Mouse (Mus musculus): ENCODE results near the gene Obsl1. TPM values are rescaled to one million over a fixed set of nuclear protein-coding genes. Genes with fewer than 3 reads are reported as not detected.

Gene Obsl1
- polyA plus RNA-seq, 1 experiment from 2014 or later = 22.6 TPM

DNA sequence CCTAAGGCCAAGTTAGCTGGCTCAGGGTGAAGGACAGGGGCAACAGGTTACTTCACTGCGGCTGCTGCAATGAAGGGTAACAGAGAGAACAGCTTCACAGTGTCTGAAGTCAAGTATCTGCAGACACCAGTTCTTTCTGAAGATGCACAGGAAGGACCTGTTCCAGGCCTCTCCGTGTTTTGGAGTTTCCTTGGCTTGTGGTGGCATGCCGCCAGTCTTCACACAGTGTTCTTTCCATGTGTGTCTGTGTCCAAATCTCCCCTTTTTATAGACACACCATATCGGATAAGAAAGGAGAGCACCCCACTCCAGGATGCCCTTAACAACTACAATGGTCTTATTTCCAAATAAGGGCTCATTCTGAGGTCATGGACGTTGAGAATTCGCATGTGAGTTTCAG lies 38.1 kb upstream of the Obsl1 start:
- Histone ChIP-seq H3K4me3 (replicated peaks; ENCODE audit: low read length) (no peak overlapping the region), H3K4me1 (replicated peaks; ENCODE audit: control insufficient read depth, insufficient read depth, low read length) (peaks cover 15% of the 10 kb centered on the region), H3K4me2 (replicated peaks) (no peak overlapping the region), H3K9me3 (ENCODE audit: control insufficient read depth, low read length) (no peaks in the 10 kb centered on the region), H3K36me3 (replicated peaks; ENCODE audit: control insufficient read depth, insufficient read depth) (peaks cover 7% of the 10 kb centered on the region; the same call in 1 of the 2 replicates), H3K9ac (no peak overlapping the region), H3K27me3 (ENCODE audit: control insufficient read depth, insufficient read depth, low read length) (no peaks in the 10 kb centered on the region), H3K27ac (no peak overlapping the region)
- no peak for ATAC-seq (ENCODE audit: low FRiP score)
- 96% methylated on average over 6 of the region's 6 CpGs for WGBS
- no peak for DNase-seq (ENCODE audit: low spot score)

DNA sequence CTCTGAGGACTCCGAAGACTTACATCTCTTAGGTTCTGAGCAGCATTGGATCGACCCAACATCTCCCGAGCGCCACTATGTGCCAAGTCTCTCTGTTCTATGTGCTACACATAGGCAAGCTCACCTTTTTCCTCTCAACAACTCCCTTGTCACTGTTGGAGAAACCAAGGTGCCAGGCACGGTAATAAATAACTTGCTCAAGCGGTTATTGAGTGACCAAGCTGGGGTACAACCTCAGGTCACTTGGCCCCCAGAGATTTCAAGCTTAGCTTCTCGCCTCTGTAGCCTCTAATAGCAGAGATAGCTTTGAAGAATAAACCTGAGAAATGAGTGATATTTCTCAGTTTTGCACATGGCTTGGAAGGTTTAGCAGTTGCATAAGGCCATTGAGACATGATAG lies 35.2 kb upstream of the Obsl1 start:
- Histone ChIP-seq H3K4me1 (replicated peaks; ENCODE audit: control insufficient read depth, insufficient read depth, low read length) (0 out of 2 replicates have a peak, but pooled peaks cover 6% of the 10 kb centered on the region), H3K4me3 (replicated peaks; ENCODE audit: low read length) (no peak overlapping the region), H3K9me3 (ENCODE audit: control insufficient read depth, low read length) (no peaks in the 10 kb centered on the region), H3K27ac (no peak overlapping the region), H3K27me3 (ENCODE audit: control insufficient read depth, insufficient read depth, low read length) (no peaks in the 10 kb centered on the region), H3K4me2 (replicated peaks) (no peak overlapping the region), H3K9ac (no peak overlapping the region), H3K36me3 (replicated peaks; ENCODE audit: control insufficient read depth, insufficient read depth) (peaks cover 5% of the 10 kb centered on the region; the same call in 1 of the 2 replicates)
- DNase-seq (ENCODE audit: low spot score) (no peak), ATAC-seq (ENCODE audit: low FRiP score) (no peak)
- WGBS = 95% methylated on average over 7 of the region's 7 CpGs

DNA sequence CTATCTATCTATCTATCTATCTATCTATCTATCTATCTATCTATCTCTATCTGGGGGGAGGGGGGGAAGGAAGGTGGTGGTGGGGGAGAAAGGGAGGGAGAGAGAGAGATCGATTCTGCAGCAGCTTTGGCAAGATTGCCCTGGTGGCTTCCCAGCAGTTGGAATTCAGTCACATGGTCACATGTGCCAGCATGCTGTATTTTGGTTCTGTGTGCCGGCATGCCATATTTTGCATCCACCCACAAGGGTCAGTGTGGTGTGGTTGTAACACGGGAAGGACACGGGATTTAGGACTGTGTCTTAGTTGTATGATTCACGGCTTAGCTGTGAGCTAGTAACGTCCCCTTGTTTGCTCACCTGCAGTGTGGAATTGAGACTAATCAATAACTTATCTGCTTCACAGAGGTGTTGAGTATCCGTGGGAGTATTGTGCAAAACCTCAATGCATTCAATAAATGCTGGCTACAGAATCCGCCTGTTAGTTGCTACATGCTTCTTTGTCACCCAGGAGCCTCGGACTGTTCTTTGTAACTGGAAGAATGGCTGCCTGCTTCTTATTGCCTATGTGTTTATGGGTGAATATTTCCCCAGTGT lies 32.4 kb upstream of the Obsl1 start:
- 83% methylated on average over 9 of the region's 9 CpGs for WGBS
- H3K36me3 ChIP-seq (replicated peaks; ENCODE audit: control insufficient read depth, insufficient read depth) = peaks cover 31% of the 10 kb centered on the region
- ATAC-seq (ENCODE audit: low FRiP score) = no peak
- H3K4me3 ChIP-seq (replicated peaks; ENCODE audit: low read length) = no peak overlapping the region
- H3K27ac ChIP-seq = no peak overlapping the region
- no peaks in the 10 kb centered on the region for H3K27me3 ChIP-seq (ENCODE audit: control insufficient read depth, insufficient read depth, low read length)
- H3K4me1 ChIP-seq (replicated peaks; ENCODE audit: control insufficient read depth, insufficient read depth, low read length) = no peaks in the 10 kb centered on the region
- H3K9me3 ChIP-seq (ENCODE audit: control insufficient read depth, low read length) = no peaks in the 10 kb centered on the region
- no peak for DNase-seq (ENCODE audit: low spot score)
- no peak overlapping the region for H3K9ac ChIP-seq
- H3K4me2 ChIP-seq (replicated peaks) = no peak overlapping the region

DNA sequence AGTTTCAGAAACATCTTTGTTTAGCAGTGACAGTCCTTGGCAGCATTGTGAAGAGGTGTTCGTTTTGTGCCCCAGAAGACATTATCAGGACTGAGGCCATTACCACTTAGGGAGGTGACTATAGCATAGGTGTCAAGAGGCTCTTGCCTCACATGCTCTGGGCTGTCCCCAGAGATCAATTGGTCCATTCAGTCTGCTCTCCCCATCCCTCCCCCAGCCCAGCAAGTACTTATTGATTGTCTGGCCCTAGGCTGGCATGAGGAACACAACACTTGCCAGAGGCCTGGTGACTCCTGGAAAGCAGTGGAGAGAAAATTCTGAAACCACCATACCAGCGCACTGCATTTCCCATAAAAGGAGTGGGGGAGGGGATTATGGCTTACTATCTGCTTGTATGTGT lies 31.3 kb upstream of the Obsl1 start:
- H3K27ac ChIP-seq = no peak overlapping the region
- H3K9ac ChIP-seq = no peak overlapping the region
- H3K9me3 ChIP-seq (ENCODE audit: control insufficient read depth, low read length) = no peaks in the 10 kb centered on the region
- H3K36me3 ChIP-seq (replicated peaks; ENCODE audit: control insufficient read depth, insufficient read depth) = peaks cover 39% of the 10 kb centered on the region
- no peak overlapping the region for H3K4me2 ChIP-seq (replicated peaks)
- ATAC-seq (ENCODE audit: low FRiP score) = no peak
- WGBS = 89% methylated on average over 2 of the region's 2 CpGs
- no peak for DNase-seq (ENCODE audit: low spot score)
- H3K4me3 ChIP-seq (replicated peaks; ENCODE audit: low read length) = no peak overlapping the region
- H3K4me1 ChIP-seq (replicated peaks; ENCODE audit: control insufficient read depth, insufficient read depth, low read length) = no peaks in the 10 kb centered on the region
- no peaks in the 10 kb centered on the region for H3K27me3 ChIP-seq (ENCODE audit: control insufficient read depth, insufficient read depth, low read length)

DNA sequence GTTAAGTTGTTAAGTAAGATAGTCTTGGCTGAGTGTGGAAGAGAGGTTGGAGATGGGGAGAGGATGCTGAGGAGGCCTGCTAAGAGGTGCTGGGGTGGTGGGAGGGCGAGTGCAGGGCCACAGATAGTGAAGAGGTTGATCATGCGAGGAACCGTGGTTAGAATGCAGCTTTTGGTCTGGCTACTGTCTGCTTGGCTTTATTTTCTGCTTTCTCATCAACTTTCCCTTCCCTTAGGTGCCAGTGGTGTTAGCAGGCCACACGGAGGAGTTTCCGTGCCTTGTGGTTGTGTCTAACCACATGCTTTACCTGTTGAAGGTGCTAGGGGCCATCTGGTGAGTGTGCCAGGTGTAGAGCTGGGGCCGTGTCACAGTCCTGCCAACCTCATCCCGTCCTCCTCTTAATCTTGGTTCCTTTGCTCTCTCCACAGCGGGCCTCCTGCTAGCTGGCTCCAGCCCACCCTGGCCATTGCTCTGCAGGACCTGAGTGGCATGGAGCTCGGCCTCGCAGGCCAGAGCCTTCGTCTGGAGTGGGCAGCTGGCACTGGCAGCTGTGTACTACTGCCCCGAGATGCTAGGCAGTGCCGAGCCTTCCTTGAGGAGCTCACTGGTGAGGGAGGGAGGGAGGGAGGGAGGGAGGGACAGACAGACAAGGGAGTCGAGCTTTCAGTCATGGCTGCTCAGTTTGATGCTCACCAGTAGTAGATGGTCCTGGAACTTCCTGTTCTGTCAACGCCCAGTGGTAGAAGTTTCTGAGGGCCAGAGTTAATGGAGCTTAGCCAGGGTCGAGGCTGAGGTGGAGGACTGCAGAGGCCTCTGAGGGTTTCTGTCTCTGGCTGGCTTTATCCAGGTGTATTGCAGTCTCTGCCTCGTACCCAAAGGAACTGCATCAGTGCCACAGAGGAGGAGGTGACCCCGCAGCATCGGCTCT lies 27.3 kb upstream of the Obsl1 start:
- no peaks in the 10 kb centered on the region for H3K4me1 ChIP-seq (replicated peaks; ENCODE audit: control insufficient read depth, insufficient read depth, low read length)

DNA sequence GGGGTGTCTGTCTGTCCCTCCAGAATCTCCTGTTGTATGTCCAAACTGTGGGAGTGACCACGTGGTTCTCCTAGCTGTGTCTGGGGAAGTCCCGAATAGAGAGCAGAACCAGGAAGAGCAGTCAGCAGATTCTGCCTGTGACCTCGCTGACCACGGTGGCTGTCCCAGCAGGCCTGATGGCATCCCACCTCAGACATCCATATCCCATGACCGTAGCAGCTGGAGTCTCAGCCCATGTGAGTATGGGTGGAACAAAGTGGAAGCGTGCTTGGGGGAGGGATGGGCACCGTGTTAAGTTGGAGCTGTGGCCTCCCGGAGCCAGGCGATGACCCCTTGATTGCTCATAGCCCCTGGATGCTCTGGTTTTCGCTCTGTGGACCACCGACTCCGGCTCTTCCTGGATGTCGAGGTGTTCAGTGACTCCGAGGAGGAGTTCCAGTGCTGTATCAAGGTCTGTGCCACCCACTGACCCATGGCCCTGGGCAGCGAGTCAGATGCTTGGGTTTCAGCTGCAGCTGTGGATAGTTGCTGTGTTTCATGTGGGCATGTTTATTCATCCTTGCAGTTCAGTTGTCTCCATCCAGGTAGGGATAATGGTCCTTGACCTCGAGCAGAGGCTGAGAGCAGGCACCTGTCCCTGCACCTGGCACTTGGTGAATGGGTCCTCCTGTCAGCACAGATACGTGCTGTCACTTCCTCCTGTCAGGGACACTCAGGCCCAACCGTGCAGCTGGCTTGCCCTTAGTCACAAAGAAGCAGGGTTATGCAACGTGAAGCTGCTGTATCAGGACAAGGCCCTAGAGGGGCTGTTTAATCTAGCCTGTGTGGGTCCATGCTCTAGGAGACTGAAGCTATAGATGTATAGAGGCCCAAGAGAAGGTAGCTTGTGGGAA lies 26.3 kb upstream of the Obsl1 start:
- no peak overlapping the region for H3K4me2 ChIP-seq (replicated peaks)
- H3K4me1 ChIP-seq (replicated peaks; ENCODE audit: control insufficient read depth, insufficient read depth, low read length) = no peaks in the 10 kb centered on the region
- DNase-seq (ENCODE audit: low spot score) (no peak), ATAC-seq (ENCODE audit: low FRiP score) (no peak)
- no peak overlapping the region for H3K27ac ChIP-seq
- H3K4me3 ChIP-seq (replicated peaks; ENCODE audit: low read length) = no peak overlapping the region
- H3K27me3 ChIP-seq (ENCODE audit: control insufficient read depth, insufficient read depth, low read length) = no peaks in the 10 kb centered on the region
- peaks cover 82% of the 10 kb centered on the region for H3K36me3 ChIP-seq (replicated peaks; ENCODE audit: control insufficient read depth, insufficient read depth)
- no peaks in the 10 kb centered on the region for H3K9me3 ChIP-seq (ENCODE audit: control insufficient read depth, low read length)
- H3K9ac ChIP-seq = no peak overlapping the region
- 93% methylated on average over 19 of the region's 19 CpGs for WGBS

More for the DNA sequence above, 27.3 kb upstream of the Obsl1 start:
- no peak overlapping the region for H3K4me2 ChIP-seq (replicated peaks)
- 92% methylated on average over 19 of the region's 19 CpGs for whole genome bisulfite sequencing
- H3K9me3 ChIP-seq (ENCODE audit: control insufficient read depth, low read length) = no peaks in the 10 kb centered on the region
- peaks cover 72% of the 10 kb centered on the region for H3K36me3 ChIP-seq (replicated peaks; ENCODE audit: control insufficient read depth, insufficient read depth)
- no peak overlapping the region for H3K4me3 ChIP-seq (replicated peaks; ENCODE audit: low read length)
- no peak for ATAC-seq (ENCODE audit: low FRiP score)
- no peak for DNase-seq (ENCODE audit: low spot score)
- no peak overlapping the region for H3K27ac ChIP-seq
- H3K9ac ChIP-seq = no peak overlapping the region
- H3K27me3 ChIP-seq (ENCODE audit: control insufficient read depth, insufficient read depth, low read length) = no peaks in the 10 kb centered on the region

DNA sequence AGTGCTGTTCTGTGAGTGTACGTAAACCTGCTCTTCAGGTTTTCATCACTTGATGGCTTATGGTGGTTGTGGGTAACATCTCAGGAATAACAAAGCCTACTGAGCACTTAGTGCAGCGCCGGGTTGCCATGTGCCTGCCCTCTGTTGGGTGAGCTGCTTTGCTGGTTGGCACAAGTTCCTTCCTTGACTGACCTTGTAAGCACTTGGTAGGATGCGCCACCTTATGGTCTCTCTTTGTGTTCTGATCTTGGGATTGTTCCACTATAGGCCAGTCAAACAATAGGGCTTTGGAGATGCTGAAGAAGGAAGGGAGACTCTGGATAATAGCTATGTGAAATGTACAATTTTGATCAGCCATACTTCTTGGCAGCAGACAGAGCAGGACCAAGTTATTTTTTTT lies 24.3 kb upstream of the Obsl1 start:
- no peak overlapping the region for H3K4me3 ChIP-seq (replicated peaks; ENCODE audit: low read length)
- H3K9me3 ChIP-seq (ENCODE audit: control insufficient read depth, low read length) = no peaks in the 10 kb centered on the region
- H3K36me3 ChIP-seq (replicated peaks; ENCODE audit: control insufficient read depth, insufficient read depth) = peaks cover 87% of the 10 kb centered on the region
- H3K4me1 ChIP-seq (replicated peaks; ENCODE audit: control insufficient read depth, insufficient read depth, low read length) = no peaks in the 10 kb centered on the region
- DNase-seq (ENCODE audit: low spot score) (no peak), ATAC-seq (ENCODE audit: low FRiP score) (no peak)
- H3K27me3 ChIP-seq (ENCODE audit: control insufficient read depth, insufficient read depth, low read length) = no peaks in the 10 kb centered on the region
- no peak overlapping the region for H3K4me2 ChIP-seq (replicated peaks)
- H3K27ac ChIP-seq = no peak overlapping the region
- WGBS = 78% methylated on average over 4 of the region's 4 CpGs
- no peak overlapping the region for H3K9ac ChIP-seq

DNA sequence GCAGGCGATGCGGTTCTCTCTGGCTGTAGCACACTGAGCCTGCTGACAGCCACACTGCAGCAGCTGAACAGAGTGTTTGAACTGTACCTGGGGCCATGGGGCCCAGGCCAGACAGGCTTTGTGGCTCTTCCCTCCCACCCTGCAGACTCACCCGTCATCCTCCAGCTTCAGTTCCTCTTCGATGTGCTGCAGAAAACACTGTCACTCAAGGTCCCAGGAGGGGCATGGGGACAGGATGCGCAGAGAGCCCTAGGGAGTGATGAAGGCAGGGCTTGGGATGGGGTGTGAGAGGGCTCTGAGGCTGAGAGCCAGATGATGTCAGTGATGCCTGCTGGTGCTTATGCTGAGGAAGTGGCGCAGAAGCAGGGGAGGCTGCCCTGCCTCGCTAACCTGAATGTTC lies 18.4 kb upstream of the Obsl1 start:
- no peak for ATAC-seq (ENCODE audit: low FRiP score)
- Histone ChIP-seq H3K9ac (no peak overlapping the region), H3K4me3 (replicated peaks; ENCODE audit: low read length) (no peak overlapping the region), H3K27me3 (ENCODE audit: control insufficient read depth, insufficient read depth, low read length) (no peaks in the 10 kb centered on the region), H3K4me2 (replicated peaks) (no peak overlapping the region), H3K36me3 (replicated peaks; ENCODE audit: control insufficient read depth, insufficient read depth) (peaks cover 43% of the 10 kb centered on the region), H3K27ac (no peak overlapping the region), H3K9me3 (ENCODE audit: control insufficient read depth, low read length) (no peaks in the 10 kb centered on the region), H3K4me1 (replicated peaks; ENCODE audit: control insufficient read depth, insufficient read depth, low read length) (peaks cover 9% of the 10 kb centered on the region)
- 93% methylated on average over 7 of the region's 7 CpGs for WGBS
- DNase-seq (ENCODE audit: low spot score) = no peak
